8 mouse cellular contexts compared by ENCODE assay signal in the genomic region with DNA sequence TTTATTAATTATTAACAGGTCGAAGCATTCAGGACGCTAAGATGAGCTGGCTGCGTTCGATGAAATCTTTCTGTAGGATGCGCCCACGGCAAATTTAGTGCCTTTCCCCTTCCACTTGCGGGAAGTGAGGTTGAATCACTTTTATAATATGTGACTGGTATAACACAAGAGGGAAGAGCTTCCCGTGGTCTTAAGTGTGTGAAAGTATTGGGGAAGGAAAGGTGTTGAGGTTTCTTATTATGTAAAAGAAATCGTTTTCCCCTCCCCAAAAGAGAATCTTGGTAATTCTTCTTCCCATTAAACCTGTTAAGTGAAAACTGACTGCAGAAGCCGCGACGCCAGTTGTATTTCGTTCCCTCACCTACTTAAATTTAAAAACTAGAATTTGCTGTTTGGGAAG.
DNase-seq lines count a peak whose midpoint lies in the region; ATAC-seq and TF ChIP-seq lines count a peak whose summit lies in the region.

No protein-coding gene starts in this region.

- peak overlapping the region; percentile 93 for H3K4me3 ChIP-seq in megakaryocyte, embryonic 14.5 days (replicated peaks)
- peak overlapping the region; percentile 67 for H3K4me3 ChIP-seq in liver, embryonic 11.5 days (ENCODE audit: low read depth, low read length)
- H3K4me3 ChIP-seq in stomach, postnatal 0 days (ENCODE audit: low read depth, low read length), result peak overlapping the region; percentile 72

- WGBS in liver, embryonic 11.5 days, result 12% methylated on average over 13 of the region's 13 CpGs
- 41% methylated on average over 13 of the region's 13 CpGs for WGBS in stomach, postnatal 0 days

- no peak for ATAC-seq in megakaryocyte, adult 5-6 weeks (ENCODE audit: poor library complexity, severe bottlenecking)
- ATAC-seq in liver, embryonic 11.5 days (replicated peaks; ENCODE audit: low FRiP score), result no peak
- no peak for ATAC-seq in stomach, postnatal 0 days (ENCODE audit: low FRiP score, low TSS enrichment)

- no peak for TF ChIP-seq CTCF in stomach, postnatal 0 days (IDR thresholded peaks at IDR 0.05; ENCODE audit: low read depth)

- H3K27ac ChIP-seq in liver, embryonic 11.5 days (ENCODE audit: low read depth, low read length), result no peak overlapping the region
- H3K27ac ChIP-seq in stomach, postnatal 0 days (replicated peaks), result no peak overlapping the region

- DNase-seq in embryo, embryonic 10.5 days (ENCODE audit: low spot score), result peak; percentile 37
- no peak for DNase-seq in embryo, embryonic 11 days
- DNase-seq in liver, embryonic 11.5 days (ENCODE audit: low spot score), result no peak
- DNase-seq in stomach, postnatal 0 days (ENCODE audit: low spot score), result no peak
- DNase-seq in adrenal gland, adult 18-20 months (ENCODE audit: low spot score in 2 of 2), result no peak
- no peak for DNase-seq in right cerebral cortex, postnatal 4 days

- H3K9ac ChIP-seq in liver, embryonic 11.5 days (ENCODE audit: low read depth, low read length), result no peak overlapping the region
- no peak overlapping the region for H3K9ac ChIP-seq in stomach, postnatal 0 days (ENCODE audit: low read length)

- peaks cover 73% of the 10 kb centered on the region for H3K27me3 ChIP-seq in megakaryocyte, embryonic 14.5 days (replicated peaks)
- H3K27me3 ChIP-seq in liver, embryonic 11.5 days (replicated peaks; ENCODE audit: control insufficient read depth, insufficient read depth, low read length), result peaks cover 44% of the 10 kb centered on the region
- 0 out of 2 replicates have a peak, but pooled peaks cover 3% of the 10 kb centered on the region for H3K27me3 ChIP-seq in stomach, postnatal 0 days (ENCODE audit: control insufficient read depth, insufficient read depth, low read length)

- H3K36me3 ChIP-seq in megakaryocyte, embryonic 14.5 days (replicated peaks; ENCODE audit: low read length), result no peaks in the 10 kb centered on the region
- no peaks in the 10 kb centered on the region for H3K36me3 ChIP-seq in liver, embryonic 11.5 days (ENCODE audit: control insufficient read depth, insufficient read depth, low read length)
- no peaks in the 10 kb centered on the region for H3K36me3 ChIP-seq in stomach, postnatal 0 days (ENCODE audit: control insufficient read depth, insufficient read depth, low read length)

- H3K4me2 ChIP-seq in liver, embryonic 11.5 days, result peak overlapping the region; percentile 94
- H3K4me2 ChIP-seq in stomach, postnatal 0 days (replicated peaks; ENCODE audit: low read depth), result peak overlapping the region; percentile 99; the same call in 1 of the 2 replicates

- no peaks in the 10 kb centered on the region for H3K9me3 ChIP-seq in megakaryocyte, embryonic 14.5 days
- no peaks in the 10 kb centered on the region for H3K9me3 ChIP-seq in liver, embryonic 11.5 days (ENCODE audit: control insufficient read depth, low read length)
- H3K9me3 ChIP-seq in stomach, postnatal 0 days (ENCODE audit: control insufficient read depth, low read length), result no peaks in the 10 kb centered on the region

- no peak for TF ChIP-seq EP300 in stomach, postnatal 0 days (optimal IDR thresholded peaks at IDR 0.05)

- peaks cover 23% of the 10 kb centered on the region for H3K4me1 ChIP-seq in megakaryocyte, embryonic 14.5 days
- no peaks in the 10 kb centered on the region; the same call in 1 of the 2 replicates for H3K4me1 ChIP-seq in liver, embryonic 11.5 days (replicated peaks; ENCODE audit: control insufficient read depth, insufficient read depth, low read length)
- H3K4me1 ChIP-seq in stomach, postnatal 0 days (replicated peaks; ENCODE audit: control insufficient read depth, insufficient read depth), result no peaks in the 10 kb centered on the region
